Mouse (Mus musculus): Measurements from ENCODE around the gene Creb3. TPM values are rescaled to one million over a fixed set of nuclear protein-coding genes. Genes with fewer than 3 reads are reported as not detected.

Gene Creb3
- total RNA-seq, 2 experiments from 2014 or later = 40.3 to 47.4 TPM

DNA sequence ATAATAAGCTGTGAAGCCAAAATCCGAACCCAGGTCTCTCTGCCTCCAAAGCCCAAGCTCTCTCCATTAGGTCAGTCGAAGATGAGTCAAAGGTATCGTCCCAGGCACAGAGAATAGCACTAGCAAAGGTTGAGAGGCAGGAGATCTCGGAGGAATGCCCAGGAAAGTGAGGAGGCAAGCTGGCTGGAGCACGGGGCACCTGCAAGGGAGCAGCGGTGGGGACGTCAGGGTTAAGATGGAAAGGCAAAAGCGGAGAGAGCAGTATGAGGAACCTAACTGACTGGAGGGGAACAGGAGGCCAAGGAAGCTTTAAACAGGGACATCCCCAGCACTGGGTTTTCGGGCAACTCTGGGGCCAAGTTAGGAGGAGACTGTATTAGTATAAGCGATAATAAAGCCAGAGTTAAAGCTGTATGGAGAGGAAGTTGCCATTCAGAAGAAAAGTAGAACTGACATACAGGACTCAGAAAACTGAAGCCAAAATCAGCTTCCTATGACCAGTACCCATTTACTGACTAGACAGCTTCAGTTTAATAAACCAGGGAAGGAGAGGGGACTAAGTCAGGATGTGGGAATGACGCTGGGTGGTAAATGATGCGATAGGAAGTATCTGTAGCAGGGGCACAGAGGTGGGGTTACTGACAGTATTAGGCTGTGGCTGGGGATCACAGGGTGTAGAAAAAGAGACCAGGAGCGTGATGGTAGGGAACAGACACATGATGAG, 2.5 kb upstream of the Creb3 start:
- Histone ChIP-seq H3K27ac (peak overlapping the region; percentile 99), H3K4me3 (peak overlapping the region; percentile 83)
- intact Hi-C loops (cut with DNase I) = loop anchor here (5.0 to 10.0 kb wide), 2 partner anchors 98 to 525 kb away; partner anchors contain the start of genes Hint2 and Stoml2
- DNase-seq = no peak
- TF ChIP-seq CTCF (IDR thresholded peaks at IDR 0.05) = no peak

DNA sequence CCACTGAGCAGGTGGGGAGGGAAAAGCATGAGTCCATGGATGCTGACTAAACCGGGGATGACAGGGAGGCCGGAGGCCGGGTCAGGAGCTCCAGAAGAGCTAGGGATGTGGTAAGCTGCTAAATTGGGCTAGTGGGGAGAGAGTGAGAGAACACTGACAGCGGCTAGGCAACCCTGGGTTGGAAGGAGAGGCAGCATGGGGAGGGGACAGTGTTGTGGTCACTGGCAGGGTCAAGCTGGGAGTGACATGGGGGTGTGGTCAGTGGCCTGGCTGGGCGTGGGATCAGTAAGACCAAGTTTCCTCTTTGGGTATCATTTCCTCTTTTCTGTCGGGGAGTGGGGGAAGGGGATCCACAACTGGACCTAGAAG, 1.9 kb upstream of the Creb3 start:
- Histone ChIP-seq H3K4me3 (peak overlapping the region; percentile 83), H3K27ac (peak overlapping the region; percentile 99)
- intact Hi-C loops (cut with DNase I) = loop anchor here (5.0 kb wide), 1 partner anchor 97 kb away; the partner anchor contains the start of gene Hint2
- TF ChIP-seq CTCF (IDR thresholded peaks at IDR 0.05) = no peak
- peak; percentile 66 for DNase-seq

DNA sequence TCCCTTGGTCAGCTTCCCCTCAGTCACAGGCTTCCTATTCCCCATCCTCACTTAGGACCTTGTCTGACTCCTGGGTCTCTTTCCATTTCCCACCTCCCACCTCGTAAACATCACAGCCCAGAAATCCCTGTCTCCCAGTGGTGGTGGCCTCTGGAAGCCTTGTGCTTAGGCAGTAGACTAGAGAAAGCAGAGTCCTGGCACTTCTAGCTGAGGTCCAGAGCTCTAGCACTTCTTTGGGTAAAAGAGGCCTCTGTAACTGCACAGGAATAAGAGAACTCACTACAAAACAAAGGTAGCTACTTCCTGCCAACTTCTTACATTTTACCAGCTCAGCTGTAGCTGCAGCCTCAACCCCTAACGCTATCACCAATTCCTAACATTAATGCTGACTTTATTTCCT, 1.2 kb upstream of the Creb3 start:
- H3K4me3 ChIP-seq = peak overlapping the region; percentile 83
- no peak for TF ChIP-seq CTCF (IDR thresholded peaks at IDR 0.05)
- H3K27ac ChIP-seq = peak overlapping the region; percentile 99
- intact Hi-C loops (cut with DNase I) = loop anchor here (5.0 kb wide), 1 partner anchor 96 kb away; the partner anchor contains the start of gene Hint2
- no peak for DNase-seq

DNA sequence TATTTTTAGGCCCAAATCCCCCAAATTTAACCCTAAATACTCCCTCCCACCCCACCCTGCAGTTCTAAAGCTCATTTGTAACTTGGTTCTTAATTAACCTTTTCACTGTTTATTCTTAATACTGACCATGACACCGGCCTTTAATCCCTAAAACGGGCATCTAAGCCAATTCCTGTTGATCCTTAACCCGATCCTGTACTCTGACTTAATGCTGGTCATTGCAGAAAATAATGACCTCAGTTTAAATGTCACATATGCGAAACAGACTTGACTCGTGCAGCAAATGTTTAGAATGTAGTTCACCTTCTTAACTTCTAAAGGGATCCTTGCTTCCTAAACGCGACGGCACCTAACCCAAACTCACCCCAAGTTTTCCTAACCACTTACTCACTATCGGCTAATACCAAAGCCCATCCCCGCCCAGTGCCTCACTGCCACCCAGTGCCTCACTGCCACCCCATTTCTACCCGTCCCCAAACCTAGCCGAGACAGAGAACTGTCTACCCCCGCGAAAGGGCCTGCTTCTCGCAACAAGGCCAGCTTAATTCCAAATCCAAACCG, 616 bp upstream of the Creb3 start:
- H3K4me3 ChIP-seq = peak overlapping the region; percentile 83
- no peak for DNase-seq
- TF ChIP-seq CTCF (IDR thresholded peaks at IDR 0.05) = no peak
- intact Hi-C loops (cut with DNase I) = loop anchor here (5.0 kb wide), 1 partner anchor 96 kb away; the partner anchor contains the start of gene Hint2
- H3K27ac ChIP-seq = peak overlapping the region; percentile 99

DNA sequence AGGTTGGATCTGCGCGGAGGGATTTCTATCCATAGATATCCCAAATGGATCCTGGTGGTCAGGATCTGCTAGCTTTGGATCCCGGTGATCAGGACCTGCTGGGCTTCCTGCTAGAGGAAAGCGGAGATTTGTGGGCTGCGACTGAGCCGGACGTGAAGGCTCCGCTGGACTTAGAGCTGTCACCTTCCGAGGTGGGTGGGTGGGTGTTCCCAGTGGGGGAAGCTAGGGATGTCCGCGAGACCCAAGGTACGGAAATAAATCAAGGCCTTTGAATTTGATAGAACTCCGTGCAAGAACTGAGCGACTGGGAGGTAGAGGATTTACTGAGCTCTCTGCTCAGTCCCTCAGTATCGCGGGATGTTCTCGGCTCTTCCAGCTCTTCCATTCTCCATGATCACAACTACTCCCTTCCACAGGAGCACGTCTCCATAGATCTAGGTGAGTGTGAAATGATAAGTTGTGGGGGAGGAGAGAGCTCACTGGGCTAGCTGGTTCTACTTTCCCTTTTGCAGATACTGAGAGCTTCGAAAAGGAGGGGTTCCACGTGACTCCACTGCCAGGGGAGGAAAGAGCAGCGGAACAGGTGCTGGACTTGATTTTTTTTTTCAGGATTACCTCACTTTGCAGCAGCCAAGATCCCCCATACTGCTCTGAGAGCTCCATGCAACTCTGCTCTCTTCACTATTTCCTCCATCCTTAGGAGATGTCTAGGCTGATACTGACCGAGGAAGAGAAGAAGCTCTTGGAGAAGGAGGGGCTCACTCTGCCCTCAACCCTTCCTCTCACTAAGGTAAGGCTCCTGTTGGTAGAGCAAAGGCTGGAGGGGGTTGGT, 853 bp downstream of the Creb3 start:
- Histone ChIP-seq H3K27ac (peak overlapping the region; percentile 99), H3K4me3 (peak overlapping the region; percentile 83)
- TF ChIP-seq CTCF (IDR thresholded peaks at IDR 0.05) = no peak
- intact Hi-C loops (cut with DNase I) = loop anchor here (2.0 to 5.0 kb wide), 2 partner anchors 16 to 94 kb away; partner anchors contain the start of genes Gba2, Hint2 and Rgp1
- no peak for DNase-seq

DNA sequence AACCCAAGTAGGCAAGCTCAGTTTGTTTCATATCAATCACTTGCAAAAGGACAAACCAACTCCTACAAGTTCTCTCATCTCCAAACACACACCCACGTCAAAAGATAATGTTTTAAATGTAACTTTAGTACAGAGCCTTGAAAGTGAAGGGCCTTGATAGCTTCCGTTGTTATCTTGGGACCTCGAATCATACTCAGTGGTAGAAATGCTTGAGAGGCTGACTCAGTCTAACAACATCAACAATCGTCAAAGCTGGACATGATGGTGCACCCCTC, 1.4 kb downstream of the Creb3 start:
- TF ChIP-seq CTCF (IDR thresholded peaks at IDR 0.05) = no peak
- intact Hi-C loops (cut with DNase I) = loop anchor here (2.0 to 5.0 kb wide), 2 partner anchors 15 to 94 kb away; partner anchors contain the start of genes Gba2, Hint2 and Rgp1
- DNase-seq = no peak
- peak overlapping the region; percentile 83 for H3K4me3 ChIP-seq
- peak overlapping the region; percentile 99 for H3K27ac ChIP-seq

DNA sequence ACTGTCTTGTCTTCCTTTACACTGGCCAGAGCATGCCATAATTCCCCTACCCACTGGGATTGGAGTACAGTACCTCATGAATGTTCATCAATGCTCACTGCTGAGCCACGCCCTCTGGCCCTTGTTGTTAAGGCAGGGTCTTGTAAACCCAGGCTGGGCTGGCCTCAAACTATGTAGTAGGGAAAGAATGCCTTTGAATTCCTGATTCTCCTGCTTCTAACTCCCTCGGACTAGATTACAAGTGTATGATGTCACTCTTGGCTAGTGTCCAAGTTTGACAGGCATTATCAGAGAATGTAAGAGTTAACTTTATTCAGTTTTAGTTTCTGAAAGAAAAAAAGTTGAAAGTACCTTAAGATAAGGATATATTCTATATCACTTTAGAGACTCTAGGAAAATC, 2.1 kb downstream of the Creb3 start:
- peak overlapping the region; percentile 83; the same call in 1 of the 2 replicates for H3K4me3 ChIP-seq
- intact Hi-C loops (cut with DNase I) = loop anchor here (5.0 kb wide), 1 partner anchor 93 kb away; the partner anchor contains the start of gene Hint2
- TF ChIP-seq CTCF (IDR thresholded peaks at IDR 0.05) = no peak
- 0 out of 2 replicates have a peak overlapping the region, but pooled peaks have one; percentile 20 for H3K27ac ChIP-seq
- DNase-seq = no peak

DNA sequence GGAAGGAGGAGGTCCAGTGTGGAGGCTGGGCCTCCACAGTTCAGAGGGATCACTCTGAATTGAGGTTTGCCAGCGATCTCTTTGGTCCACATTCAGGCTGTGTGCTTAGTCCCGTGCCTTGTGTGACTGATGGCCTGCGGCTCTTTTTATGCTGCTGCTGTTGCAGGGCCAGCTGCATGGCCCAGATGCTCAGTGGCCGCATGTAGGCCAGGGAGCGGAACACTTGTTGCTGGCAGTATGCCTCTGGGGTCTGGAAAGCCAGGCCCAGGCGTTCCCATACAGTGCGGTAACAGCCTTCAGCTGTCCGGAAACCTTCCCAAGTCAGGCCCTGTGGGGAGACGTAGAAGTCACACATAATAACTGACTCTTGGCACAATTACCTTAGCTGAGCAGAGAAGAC, 5.0 kb downstream of the Creb3 start:
- no peak for DNase-seq
- TF ChIP-seq CTCF (IDR thresholded peaks at IDR 0.05) = no peak
- Histone ChIP-seq H3K4me3 (no peak overlapping the region), H3K27ac (no peak overlapping the region)
- intact Hi-C loops (cut with DNase I) = no loop called here

DNA sequence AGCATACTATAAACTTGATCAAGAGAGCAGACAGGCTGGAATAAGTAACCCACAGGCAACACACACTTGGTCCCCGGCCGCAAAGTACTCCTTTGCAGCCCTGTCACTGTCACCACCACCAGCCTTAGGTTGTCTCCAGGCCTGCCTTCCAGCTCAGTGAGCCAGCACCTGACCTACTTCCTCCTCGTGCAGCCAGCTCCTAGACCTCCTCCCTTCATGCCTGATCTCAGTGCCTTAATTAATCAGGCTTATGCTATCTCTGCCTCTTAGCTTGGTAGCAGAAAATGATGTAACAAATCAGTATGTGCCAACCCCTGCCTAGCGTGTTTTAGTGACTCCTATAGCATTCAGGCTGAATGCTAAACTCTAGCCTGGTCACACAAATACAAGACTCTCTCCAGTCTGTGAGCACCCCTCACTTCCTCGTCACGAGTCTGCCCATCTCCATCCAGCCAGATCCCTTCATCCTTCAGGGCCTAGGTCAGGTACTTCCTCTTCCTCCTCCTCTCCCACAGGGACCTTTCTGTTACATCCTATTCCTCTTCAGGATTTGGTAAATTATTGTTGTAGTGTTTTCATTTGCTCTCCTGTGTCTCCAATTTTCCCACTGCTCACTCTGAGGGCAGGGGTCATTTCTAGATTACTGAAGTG, 9.4 kb downstream of the Creb3 start:
- DNase-seq = no peak
- intact Hi-C loops (cut with DNase I) = no loop called here
- no peak for TF ChIP-seq CTCF (IDR thresholded peaks at IDR 0.05)
- no peak overlapping the region for H3K4me3 ChIP-seq
- no peak overlapping the region for H3K27ac ChIP-seq

DNA sequence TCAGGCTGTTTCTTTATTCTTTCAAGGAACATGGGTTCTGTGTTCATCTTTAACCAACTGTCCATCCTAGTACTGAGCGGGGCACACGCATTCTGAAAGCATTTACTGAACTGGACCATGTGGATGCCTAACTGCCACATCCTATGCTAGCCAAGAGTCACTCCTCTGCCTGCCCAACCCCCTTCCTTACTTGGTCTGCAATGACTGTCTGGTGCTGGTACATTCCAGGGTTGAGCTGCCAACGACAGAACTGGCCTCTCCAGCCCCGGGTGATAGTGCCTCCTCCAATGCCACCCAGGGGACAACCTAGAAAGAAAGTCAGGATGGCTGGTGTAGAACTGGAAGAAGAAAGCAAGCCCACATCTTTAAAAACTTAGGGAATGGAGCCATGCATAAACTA, 11.4 kb downstream of the Creb3 start:
- no peak for TF ChIP-seq CTCF (IDR thresholded peaks at IDR 0.05)

DNA sequence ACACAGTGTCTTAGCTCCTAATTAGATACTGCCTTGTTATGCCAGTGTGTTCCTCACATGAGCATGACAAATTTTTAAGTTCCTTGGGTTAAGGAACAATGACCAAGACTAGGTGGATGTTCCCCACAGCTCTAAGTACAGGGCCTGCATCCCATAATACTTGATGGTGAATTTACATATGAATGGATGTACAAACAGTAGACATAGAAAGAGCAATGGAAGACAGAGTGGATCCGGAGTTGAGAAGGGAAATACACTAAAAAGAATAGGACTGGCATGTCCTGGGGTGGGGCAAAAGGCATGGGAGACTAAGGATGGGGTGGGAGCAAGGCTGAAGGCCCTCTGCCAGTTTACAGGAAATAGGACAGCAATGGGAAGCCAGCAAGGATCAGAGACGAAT, 13.2 kb downstream of the Creb3 start:
- Histone ChIP-seq H3K4me3 (no peak overlapping the region), H3K27ac (no peak overlapping the region)
- intact Hi-C loops (cut with DNase I) = loop anchor here (5.0 kb wide), 2 partner anchors 92 to 133 kb away; partner anchors contain the start of genes Fam221b, Tesk1 and Tmem8b
- no peak for DNase-seq
- TF ChIP-seq CTCF (IDR thresholded peaks at IDR 0.05) = no peak

More for the DNA sequence above, 11.4 kb downstream of the Creb3 start:
- intact Hi-C loops (cut with DNase I) = no loop called here
- no peak for DNase-seq
- Histone ChIP-seq H3K4me3 (no peak overlapping the region), H3K27ac (no peak overlapping the region)
